Mouse (Mus musculus) CH12.LX (cell line): ENCODE measurements around the gene Zfp575. TPM values are rescaled to one million over a fixed set of nuclear protein-coding genes. Genes with fewer than 3 reads are reported as not detected.
A peak's percentile ranks its signal among the peaks of the same experiment; 100 is the strongest.

Experiments used
- DNase-seq: peaks from one replicate; pipeline ENCODE4 v3.0.0-alpha.2; 2013; ENCODE audit errors: extremely low read depth
- H3K27ac ChIP-seq: 2 replicates; pipeline ENCODE4 v1.5.1; 2012; ENCODE audit warnings: low read depth, mild to moderate bottlenecking, control low read depth, moderate library complexity; ENCODE audit not compliant: insufficient read depth
- H3K27me3 ChIP-seq: replicated peaks from 2 replicates; pipeline ENCODE3; 2012; ENCODE audit warnings: inconsistent platforms
- H3K36me3 ChIP-seq, 2 experiments: replicated peaks in 1 of 2; 2 replicates each; pipeline versions ENCODE3 to v1.6.1; 2012; ENCODE audit warnings: inconsistent platforms in 1 of 2, low read length in 1 of 2, mild to moderate bottlenecking in 1 of 2, mixed read lengths in 1 of 2, moderate library complexity in 1 of 2; ENCODE audit not compliant: control insufficient read depth in 1 of 2, insufficient read depth in 1 of 2
- H3K4me1 ChIP-seq, 2 experiments: 2 replicates each; pipeline ENCODE4 v1.6.1; 2012; ENCODE audit warnings: inconsistent platforms in 1 of 2, moderate library complexity in 1 of 2; ENCODE audit not compliant: insufficient read depth in 2 of 2, control insufficient read depth in 1 of 2
- H3K4me2 ChIP-seq: 2 replicates; pipeline ENCODE4 v1.6.1; 2012; ENCODE audit warnings: low read depth, mild to moderate bottlenecking, control low read depth; ENCODE audit not compliant: poor library complexity, insufficient read depth, severe bottlenecking
- H3K4me3 ChIP-seq, 3 experiments: fragments of 150-350 bp in 1 of 3; sonication (generic) in 1 of 3; replicated peaks in 1 of 3; 2 replicates each; pipeline versions ENCODE3 to v1.5.1; 2011 to 2012; ENCODE audit warnings: low read depth in 2 of 3, low read length in 2 of 3, mild to moderate bottlenecking in 2 of 3, moderate library complexity in 2 of 3, control low read depth in 1 of 3, improper control_type of control experiment in 1 of 3, inconsistent platforms in 1 of 3, mixed read lengths in 1 of 3; ENCODE audit not compliant: poor library complexity in 1 of 3
- H3K79me2 ChIP-seq: replicated peaks from 2 replicates; pipeline ENCODE4 v1.6.1; 2012; ENCODE audit warnings: mild to moderate bottlenecking, moderate library complexity; ENCODE audit not compliant: control insufficient read depth, poor library complexity, insufficient read depth, severe bottlenecking; ENCODE audit errors: extremely low read depth
- H3K9ac ChIP-seq: 2 replicates; pipeline ENCODE4 v1.6.1; 2012; ENCODE audit warnings: low read depth, mild to moderate bottlenecking, control low read depth, moderate library complexity; ENCODE audit not compliant: insufficient read depth
- H3K9me3 ChIP-seq: replicated peaks from 2 replicates; pipeline ENCODE3; 2012; ENCODE audit warnings: low read length, inconsistent platforms, mixed read lengths
- CHD2 ChIP-seq: IDR thresholded peaks from 2 replicates; pipeline ENCODE4 v1.6.1; 2011; ENCODE audit warnings: low read length, improper control_type of control experiment
- CTCF ChIP-seq, 2 experiments: IDR thresholded peaks in 1 of 2; conservative IDR thresholded peaks in 1 of 2; 2 replicates each; pipeline ENCODE4 v1.5.1; 2011 to 2012; ENCODE audit warnings: low read depth in 2 of 2, low read length in 2 of 2, improper control_type of control experiment in 1 of 2, inconsistent platforms in 1 of 2, mild to moderate bottlenecking in 1 of 2, moderate library complexity in 1 of 2
- E2F4 ChIP-seq: IDR thresholded peaks from 2 replicates; pipeline ENCODE4 v1.6.1; 2011; ENCODE audit warnings: low read depth, low read length, improper control_type of control experiment; ENCODE audit not compliant: insufficient replicate concordance
- ELF1 ChIP-seq: IDR thresholded peaks from 2 replicates; pipeline ENCODE4 v1.6.1; 2014; ENCODE audit warnings: low read depth, mild to moderate bottlenecking, inconsistent platforms, low read length, improper control_type of control experiment
- ETS1 ChIP-seq: conservative IDR thresholded peaks from 2 replicates; pipeline ENCODE4 v1.6.1; 2012; ENCODE audit warnings: low read depth, mild to moderate bottlenecking, inconsistent platforms, low read length, improper control_type of control experiment, moderate library complexity
- HCFC1 ChIP-seq: IDR thresholded peaks from 2 replicates; pipeline ENCODE4 v1.6.1; 2012; ENCODE audit warnings: low read depth, mild to moderate bottlenecking, inconsistent platforms, low read length, improper control_type of control experiment
- IRF4 ChIP-seq: IDR thresholded peaks from 2 replicates; pipeline ENCODE4 v1.6.1; 2014; ENCODE audit warnings: low read depth, mild to moderate bottlenecking, inconsistent platforms, low read length, improper control_type of control experiment
- JUN ChIP-seq: IDR thresholded peaks from 2 replicates; pipeline ENCODE4 v1.6.1; 2011; ENCODE audit warnings: low read depth, mild to moderate bottlenecking, low read length, improper control_type of control experiment, moderate library complexity; ENCODE audit not compliant: insufficient read depth
- JUND ChIP-seq: conservative IDR thresholded peaks from 2 replicates; pipeline ENCODE4 v1.6.1; 2011; ENCODE audit warnings: low read depth, low read length, improper control_type of control experiment
- MAZ ChIP-seq: IDR thresholded peaks from 2 replicates; pipeline ENCODE4 v1.6.1; 2012; ENCODE audit warnings: low read depth, mild to moderate bottlenecking, inconsistent platforms, low read length, improper control_type of control experiment, moderate library complexity
- MEF2A ChIP-seq: IDR thresholded peaks from 2 replicates; pipeline ENCODE4 v1.6.1; 2014; ENCODE audit warnings: low read depth, mild to moderate bottlenecking, inconsistent platforms, low read length, improper control_type of control experiment, borderline replicate concordance
- NELFE ChIP-seq: IDR thresholded peaks from 2 replicates; pipeline ENCODE4 v1.6.1; 2011; ENCODE audit warnings: low read depth, low read length, improper control_type of control experiment
- POLR2A ChIP-seq: IDR thresholded peaks from 2 replicates; pipeline ENCODE4 v1.6.1; 2011; ENCODE audit warnings: low read depth, mild to moderate bottlenecking, improper control_type of control experiment, low read length
- POLR2AphosphoS2 ChIP-seq: IDR thresholded peaks from 2 replicates; pipeline ENCODE4 v1.6.1; 2011; ENCODE audit warnings: low read depth, low read length, improper control_type of control experiment
- RAD21 ChIP-seq: IDR thresholded peaks from 2 replicates; pipeline ENCODE4 v1.6.1; 2011; ENCODE audit warnings: low read depth, mild to moderate bottlenecking, low read length, improper control_type of control experiment, moderate library complexity
- SMC3 ChIP-seq: IDR thresholded peaks from 2 replicates; pipeline ENCODE4 v1.6.1; 2011; ENCODE audit warnings: low read depth, low read length, improper control_type of control experiment
- TBP ChIP-seq: conservative IDR thresholded peaks from 2 replicates; pipeline ENCODE4 v1.6.1; 2011; ENCODE audit warnings: low read depth, low read length, improper control_type of control experiment
- ZNF384 ChIP-seq: IDR thresholded peaks from 2 replicates; pipeline ENCODE4 v1.6.1; 2012; ENCODE audit warnings: low read depth, low read length, improper control_type of control experiment, inconsistent platforms
- dilution Hi-C: fragments of 300-500 bp; cut with MboI; formaldehyde crosslinking; loops from 2 replicates; pipeline ENCODE4 v1.14.3; 2020; ENCODE audit warnings: low sequenced_read_pairs; ENCODE audit not compliant: extremely low pct_unique_long_range_greater_than_20kb, extremely low pct_ligation_motif_present
- in situ Hi-C: fragments of 300-500 bp; cut with MboI; formaldehyde crosslinking; loops from 3 replicates; pipeline ENCODE4 v1.14.3; 2019; ENCODE audit warnings: low sequenced_read_pairs, low pct_ligation_motif_present, low pct_unique_long_range_greater_than_20kb, mixed read lengths
- polyA plus RNA-seq: library from polyadenylated mRNA; unstranded; fragments of >175 nt; gene quantifications from 2 replicates; pipeline ENCODE4 v1.2.1, GENCODE M21; 2012; ENCODE audit warnings: low read depth; ENCODE audit not compliant: insufficient read length
- total RNA-seq, 2 experiments: library from RNA; depleted of rRNA; stranded (reverse); fragments of 300-350 nt in 1 of 2; fragments of >200 nt in 1 of 2; gene quantifications; 2 replicates each; pipeline ENCODE4 v1.2.3; 2012 to 2014

Zfp575 gene
- total and polyA plus RNA-seq, 3 experiments = 0.09 to 0.81 (median 0.14) TPM

DNA sequence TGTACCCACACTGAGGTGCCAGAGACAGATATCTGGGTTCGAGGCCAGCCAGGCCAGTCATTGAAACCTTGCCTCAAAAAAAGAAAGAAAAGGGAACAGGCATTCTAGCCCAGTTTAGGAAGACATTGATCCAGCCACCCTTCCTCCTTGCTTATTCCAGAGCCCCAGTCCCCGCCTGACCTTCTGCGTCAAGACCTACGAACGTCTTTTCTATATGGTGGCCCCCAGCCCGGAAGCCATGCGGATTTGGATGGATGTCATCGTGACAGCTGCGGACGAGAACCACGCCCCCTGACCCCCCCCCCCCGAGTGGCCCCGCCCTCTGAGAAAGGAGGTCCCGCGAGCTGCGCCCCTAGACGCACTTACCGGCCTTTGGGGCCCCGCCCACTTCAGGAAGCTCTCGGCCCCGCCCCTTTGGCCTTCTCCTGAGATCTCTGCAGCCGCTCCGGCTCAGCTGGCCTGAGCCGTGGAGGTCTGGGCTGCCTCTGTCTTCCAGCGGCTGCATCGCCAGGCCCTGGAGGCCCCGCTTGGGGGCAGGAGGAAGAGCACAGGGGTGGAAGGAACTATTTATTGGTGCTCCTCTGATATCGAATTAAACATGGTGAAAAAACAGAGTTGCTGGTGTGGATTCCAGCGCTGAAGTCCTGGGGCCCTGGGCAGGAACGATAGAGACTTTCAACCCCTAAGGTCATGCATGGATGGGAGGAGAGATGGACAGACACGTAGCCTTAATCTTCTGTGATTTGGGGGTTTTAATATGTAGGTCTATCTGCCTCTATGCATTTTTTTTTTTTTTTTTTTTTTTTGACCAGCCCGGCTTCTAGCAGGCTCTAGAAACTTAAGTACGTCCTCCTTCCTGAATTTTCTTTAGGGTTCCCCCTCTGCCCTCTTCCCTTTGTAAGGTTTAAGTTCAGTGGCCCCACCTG, 41.5 kb upstream of the Zfp575 start:
- H3K4me1 ChIP-seq = no peaks in the 10 kb centered on the region
- H3K79me2 ChIP-seq = no peaks in the 10 kb centered on the region
- H3K36me3 ChIP-seq = peaks cover 6 to 30% of the 10 kb centered on the region in 2 experiments
- H3K9me3 ChIP-seq = peaks cover 2% of the 10 kb centered on the region
- no peak overlapping the region for H3K27ac ChIP-seq
- H3K4me2 ChIP-seq = no peak overlapping the region
- no peak for DNase-seq
- dilution Hi-C loops (no loop called here), in situ Hi-C loops (no loop called here)
- TF ChIP-seq NELFE = no peak
- TF ChIP-seq CTCF (conservative IDR thresholded peaks at IDR 0.05 in 1 of 2, IDR thresholded peaks at IDR 0.05 in 1 of 2; ENCODE audit: low read depth in 2 of 2, low read length in 2 of 2) = no peak
- TF ChIP-seq POLR2AphosphoS2 = no peak
- TF ChIP-seq MEF2A = no peak
- TF ChIP-seq ZNF384 = no peak
- TF ChIP-seq RAD21 = no peak
- TF ChIP-seq E2F4 = no peak
- TF ChIP-seq SMC3 = no peak
- TF ChIP-seq MAZ = no peak
- no peak for TF ChIP-seq HCFC1
- TF ChIP-seq TBP = no peak
- no peak for TF ChIP-seq JUN
- TF ChIP-seq JUND = no peak
- TF ChIP-seq CHD2 = no peak
- no peak for TF ChIP-seq POLR2A
- TF ChIP-seq, all 38 proteins: peak for 0
- H3K9ac ChIP-seq = no peak overlapping the region
- H3K27me3 ChIP-seq = no peaks in the 10 kb centered on the region
- no peak overlapping the region for H3K4me3 ChIP-seq

DNA sequence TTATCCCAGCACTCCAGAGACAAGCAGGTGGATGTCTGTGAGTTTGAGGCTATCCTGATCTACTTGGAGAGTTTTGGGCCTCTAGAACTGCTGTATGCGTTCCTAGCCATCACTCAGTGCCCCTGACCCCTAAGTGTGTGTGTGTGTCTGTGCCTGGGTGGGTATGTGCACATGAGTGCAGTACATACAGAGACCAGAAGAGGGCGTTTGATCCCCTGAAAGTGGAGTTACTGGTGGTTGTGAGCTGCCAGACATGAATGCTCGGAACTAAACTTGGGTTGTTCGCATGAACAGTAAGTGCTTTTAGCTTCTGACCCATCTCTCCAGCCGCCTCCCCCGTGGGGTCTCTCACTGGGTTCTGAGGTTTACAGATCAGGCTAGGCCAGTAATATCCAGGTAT, 35.5 kb upstream of the Zfp575 start:
- H3K79me2 ChIP-seq = no peaks in the 10 kb centered on the region
- in situ Hi-C loops = no loop called here
- H3K9ac ChIP-seq = no peak overlapping the region
- no peaks in the 10 kb centered on the region for H3K27me3 ChIP-seq
- no peak overlapping the region for H3K4me3 ChIP-seq
- no peak overlapping the region for H3K4me2 ChIP-seq
- dilution Hi-C loops = no loop called here
- peaks cover 15 to 65% of the 10 kb centered on the region in 2 experiments for H3K36me3 ChIP-seq
- H3K27ac ChIP-seq = no peak overlapping the region
- peaks cover 12% of the 10 kb centered on the region for H3K9me3 ChIP-seq
- TF ChIP-seq ETS1 = no peak
- 0 out of 4 replicates have a peak, but pooled peaks of 1 of the 2 experiments have one; percentile 8 for TF ChIP-seq CTCF (conservative IDR thresholded peaks at IDR 0.05 in 1 of 2, IDR thresholded peaks at IDR 0.05 in 1 of 2; ENCODE audit: low read depth in 2 of 2, low read length in 2 of 2)
- TF ChIP-seq IRF4 = no peak
- TF ChIP-seq ELF1 = no peak
- H3K4me1 ChIP-seq = peaks cover 0 to 15% of the 10 kb centered on the region in 2 experiments; a peak in 2 of 4 replicates
- no peak for DNase-seq
